Mouse (Mus musculus) MEL (cell line): ENCODE measurements around the gene Mok.

ENCODE experiments used
- CHD2 ChIP-seq: IDR thresholded peaks from 2 replicates; pipeline ENCODE4 v1.6.1; 2011; ENCODE audit warnings: low read length, improper control_type of control experiment
- CTCF ChIP-seq, 3 experiments: IDR thresholded peaks in 2 of 3; conservative IDR thresholded peaks in 1 of 3; 2 replicates each; pipeline ENCODE4 v1.5.1; 2011 to 2012; ENCODE audit warnings: low read length in 3 of 3, low read depth in 2 of 3, mild to moderate bottlenecking in 2 of 3, improper control_type of control experiment in 1 of 3, inconsistent platforms in 1 of 3, mixed read lengths in 1 of 3, moderate library complexity in 1 of 3; ENCODE audit not compliant: control insufficient read depth in 1 of 3, insufficient read depth in 1 of 3, poor library complexity in 1 of 3, severe bottlenecking in 1 of 3
- E2F4 ChIP-seq: IDR thresholded peaks from 2 replicates; pipeline ENCODE4 v1.6.1; 2011; ENCODE audit warnings: low read depth, low read length, improper control_type of control experiment, borderline replicate concordance
- GATA1 ChIP-seq: IDR thresholded peaks from 2 replicates; pipeline ENCODE4 v1.6.1; 2011; ENCODE audit warnings: low read depth, low read length, improper control_type of control experiment
- JUND ChIP-seq: IDR thresholded peaks from 2 replicates; pipeline ENCODE4 v1.6.1; 2011; ENCODE audit warnings: low read depth, mild to moderate bottlenecking, improper control_type of control experiment, low read length
- POLR2A ChIP-seq, 2 experiments: IDR thresholded peaks; 2 replicates each; pipeline ENCODE4 v1.6.1; 2011 to 2012; ENCODE audit warnings: low read length in 2 of 2, mild to moderate bottlenecking in 2 of 2, control low read depth in 1 of 2, improper control_type of control experiment in 1 of 2, low read depth in 1 of 2, moderate library complexity in 1 of 2; ENCODE audit not compliant: control insufficient read depth in 1 of 2, insufficient read depth in 1 of 2, poor library complexity in 1 of 2
- RAD21 ChIP-seq: IDR thresholded peaks from 2 replicates; pipeline ENCODE4 v1.6.1; 2011; ENCODE audit warnings: mild to moderate bottlenecking, low read depth, low read length, improper control_type of control experiment
- USF2 ChIP-seq, 2 experiments: IDR thresholded peaks; 2 replicates each; pipeline ENCODE4 v1.6.1; 2011 to 2012; ENCODE audit warnings: improper control_type of control experiment in 2 of 2, low read length in 2 of 2, borderline replicate concordance in 1 of 2, inconsistent platforms in 1 of 2, low read depth in 1 of 2, mild to moderate bottlenecking in 1 of 2; ENCODE audit not compliant: insufficient read depth in 1 of 2

DNA sequence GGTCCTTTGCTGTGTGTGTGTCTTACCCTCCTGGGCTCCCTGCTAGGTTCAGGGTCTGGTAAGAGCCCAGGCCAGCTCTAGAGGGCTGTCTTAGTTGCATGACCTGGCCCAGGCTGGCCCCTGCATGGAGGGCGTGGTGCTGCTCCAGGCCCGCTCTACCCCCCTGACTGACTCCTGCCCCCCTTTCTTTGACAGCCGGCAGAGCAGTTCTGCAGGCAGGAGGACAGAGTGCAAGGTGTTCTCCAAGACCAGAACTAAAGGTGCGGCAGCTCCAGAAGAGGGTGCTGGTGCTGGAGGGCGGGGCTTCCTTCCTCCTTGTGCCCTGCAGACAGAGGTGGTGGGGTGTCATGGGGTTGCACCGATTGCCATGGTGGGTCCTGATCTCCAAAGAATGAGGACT, 44.0 kb downstream of the Mok start:
- TF ChIP-seq E2F4 = no peak
- no peak for TF ChIP-seq CTCF (IDR thresholded peaks at IDR 0.05 in 2 of 3, conservative IDR thresholded peaks at IDR 0.05 in 1 of 3; ENCODE audit: control insufficient read depth in 1 of 3, insufficient read depth in 1 of 3, low read depth in 2 of 3, low read length in 3 of 3, poor library complexity in 1 of 3, severe bottlenecking in 1 of 3)
- TF ChIP-seq POLR2A (IDR thresholded peaks at IDR 0.05; ENCODE audit: control insufficient read depth in 1 of 2, insufficient read depth in 1 of 2, low read depth in 1 of 2, low read length in 2 of 2, poor library complexity in 1 of 2) = no peak
- TF ChIP-seq USF2 (IDR thresholded peaks at IDR 0.05; ENCODE audit: borderline replicate concordance in 1 of 2, insufficient read depth in 1 of 2, low read depth in 1 of 2, low read length in 2 of 2) = no peak
- no peak for TF ChIP-seq GATA1
- TF ChIP-seq RAD21 = no peak
- TF ChIP-seq JUND = no peak
- TF ChIP-seq CHD2 = no peak
